Mouse (Mus musculus): ENCODE data around the gene Rnf150.

DNA sequence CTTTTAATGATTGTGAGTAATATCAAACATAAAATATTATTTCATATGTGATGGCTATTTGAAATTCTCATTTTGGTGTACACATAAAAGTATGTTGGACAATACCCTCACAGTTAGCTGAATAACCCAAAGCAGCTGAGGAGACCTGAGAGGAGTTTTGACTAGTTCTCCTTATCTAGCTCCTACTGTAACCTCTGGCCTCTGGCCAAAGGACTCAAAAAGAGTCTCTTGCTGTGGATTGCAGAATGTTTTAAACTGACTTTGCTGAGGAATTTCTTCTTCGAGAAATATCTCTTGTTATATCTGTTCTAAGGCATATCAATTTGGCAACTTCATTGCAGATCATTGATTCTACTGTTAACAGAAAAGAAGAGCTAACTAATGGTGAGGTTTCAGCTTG lies 22.2 kb upstream of the Rnf150 start:
- TF ChIP-seq CTCF (IDR thresholded peaks at IDR 0.05; ENCODE audit: low read depth) = no peak
- no peak for TF ChIP-seq EP300 (optimal IDR thresholded peaks at IDR 0.05)

Measured in stomach, postnatal 0 days (tissue).